Mouse (Mus musculus): Measurements from ENCODE around the gene Ids. TPM values are rescaled to one million over a fixed set of nuclear protein-coding genes. Genes with fewer than 3 reads are reported as not detected.

The Ids gene
- total RNA-seq, 2 experiments from 2014 or later = 12.2 to 13.5 TPM

Other genes with a start within 250 kb of the Ids start
- gene 1110012L19Rik, start 20.8 kb upstream of the Ids start, total RNA-seq (2021) = 10 to 100 TPM; 17.3 to 19.6 TPM
- 10 to 100 TPM; 33.3 to 38.1 TPM for gene Tmem185a, start 112.1 kb upstream of the Ids start, total RNA-seq (2021)